Mouse (Mus musculus) midbrain, postnatal 0 days (tissue): ENCODE measurements around the gene Robo2. TPM values are rescaled to one million over a fixed set of nuclear protein-coding genes. Genes with fewer than 3 reads are reported as not detected.

ENCODE experiments used
- ATAC-seq: fragments of 200-750 bp; cut with Nextera tagmentation; 2 replicates; pipeline ENCODE4 v1.8.0; 2017; ENCODE audit warnings: moderate number of reproducible peaks, mild to moderate bottlenecking, moderate TSS enrichment, moderate library complexity; ENCODE audit not compliant: low FRiP score
- DNase-seq: peaks from one replicate; pipeline ENCODE4 v3.0.0-alpha.2; 2015; ENCODE audit warnings: low spot score
- H3K27ac ChIP-seq: fragments of 300-500 bp; sonication (generic); 2 replicates; pipeline ENCODE4 v1.5.1; 2014; ENCODE audit warnings: low read depth, mild to moderate bottlenecking, low read length, mixed read lengths
- H3K27me3 ChIP-seq: fragments of 300-500 bp; sonication (generic); 2 replicates; pipeline ENCODE4 v1.6.1; 2014; ENCODE audit warnings: low read length, control low read depth, mixed read lengths; ENCODE audit not compliant: insufficient read depth
- H3K36me3 ChIP-seq: fragments of 300-500 bp; sonication (generic); 2 replicates; pipeline ENCODE4 v1.6.1; 2014; ENCODE audit warnings: low read length, control low read depth, mixed read lengths; ENCODE audit not compliant: insufficient read depth
- H3K4me1 ChIP-seq: fragments of 300-500 bp; sonication (generic); 2 replicates; pipeline ENCODE4 v1.6.1; 2014; ENCODE audit warnings: mild to moderate bottlenecking, control low read depth, antibody characterized with exemption, low read length, mixed read lengths; ENCODE audit not compliant: insufficient read depth
- H3K4me2 ChIP-seq: fragments of 300-500 bp; sonication (generic); 2 replicates; pipeline ENCODE4 v1.6.1; 2014; ENCODE audit warnings: low read depth, mild to moderate bottlenecking, low read length, mixed read lengths; ENCODE audit not compliant: poor library complexity, severe bottlenecking
- H3K4me3 ChIP-seq: fragments of 300-500 bp; sonication (generic); 2 replicates; pipeline ENCODE4 v1.5.1; 2014; ENCODE audit warnings: low read depth, mild to moderate bottlenecking, low read length, moderate library complexity
- H3K9ac ChIP-seq: fragments of 300-500 bp; sonication (generic); replicated peaks from 2 replicates; pipeline ENCODE4 v1.6.1; 2014; ENCODE audit warnings: mild to moderate bottlenecking, low read length, moderate library complexity, mixed read lengths; ENCODE audit not compliant: poor library complexity, severe bottlenecking
- H3K9me3 ChIP-seq: fragments of 300-500 bp; sonication (generic); 2 replicates; pipeline ENCODE4 v1.6.1; 2016; ENCODE audit warnings: low read length, control low read depth
- CTCF ChIP-seq: IDR thresholded peaks from 2 replicates; pipeline ENCODE4 v1.5.1; 2016; ENCODE audit warnings: antibody characterized with exemption, mild to moderate bottlenecking
- WGBS: fragments of 180-500 bp; shearing (Covaris S2); extraction: QIAGEN DNeasy Blood & Tissue Kit; methylation state at CpG from one replicate; pipeline ENCODE4 v1.1.7; 2014; 5-methylcytosine and 5-hydroxymethylcytosine counted together
- polyA plus RNA-seq: library from polyadenylated mRNA; unstranded; fragments of >200 nt; fragmentation: Nextera tagmentation; extraction: Ambion mirVana; gene quantifications from 2 replicates; pipeline ENCODE4 v1.2.1, GENCODE M21; 2015
- total RNA-seq: library from RNA; depleted of rRNA; stranded (reverse); fragments of >200 nt; gene quantifications from 2 replicates; pipeline ENCODE4 v1.2.3, GENCODE M21; 2014

The Robo2 gene
- total and polyA plus RNA-seq, 2 experiments from 2014 or later: 49.8 to 134 TPM

DNA sequence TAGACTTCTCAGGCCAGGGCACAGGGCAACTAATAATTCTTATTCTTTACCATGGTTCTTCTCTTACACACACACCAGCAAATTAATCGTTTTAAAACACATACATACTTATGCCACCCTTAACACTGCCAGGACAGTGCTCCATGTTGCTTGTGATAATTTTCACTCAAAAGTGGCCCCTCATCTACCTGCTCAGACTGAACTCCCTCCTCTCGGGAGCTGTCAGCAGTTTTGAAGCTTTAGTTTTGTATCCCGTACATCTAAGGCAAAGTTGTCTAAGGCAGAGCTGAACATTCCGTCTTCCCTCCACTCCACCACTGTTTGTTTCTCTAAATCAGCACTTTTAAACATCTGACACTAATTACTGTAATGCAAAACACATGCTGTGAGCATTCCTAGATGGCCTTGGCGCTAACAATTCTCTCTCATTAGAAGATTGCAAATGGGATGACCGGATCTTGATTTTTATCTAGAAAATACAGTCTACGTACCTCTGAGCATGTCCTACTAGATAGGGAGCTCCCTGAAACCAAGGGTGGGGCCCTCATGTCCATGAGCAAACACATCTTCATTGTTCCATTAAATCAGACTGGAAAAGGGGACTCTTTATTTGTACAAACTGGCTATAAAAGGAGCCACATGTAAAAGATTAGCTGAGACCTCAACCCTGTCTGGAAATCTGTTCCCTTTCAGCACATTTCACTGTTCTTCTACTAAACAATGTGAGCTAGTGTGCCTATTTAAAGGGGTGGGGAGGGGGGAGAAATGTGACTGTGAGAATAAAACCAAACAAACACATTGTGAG, 318.4 kb downstream of the Robo2 start:
- Histone ChIP-seq H3K9me3 (no peaks in the 10 kb centered on the region), H3K4me2 (no peak overlapping the region), H3K9ac (no peak overlapping the region), H3K4me1 (no peaks in the 10 kb centered on the region), H3K4me3 (no peak overlapping the region), H3K27me3 (no peaks in the 10 kb centered on the region), H3K36me3 (no peaks in the 10 kb centered on the region), H3K27ac (no peak overlapping the region)
- WGBS: 69% methylated on average over 7 of the region's 7 CpGs
- ATAC-seq (no peak), DNase-seq (no peak)
- TF ChIP-seq CTCF: no peak

DNA sequence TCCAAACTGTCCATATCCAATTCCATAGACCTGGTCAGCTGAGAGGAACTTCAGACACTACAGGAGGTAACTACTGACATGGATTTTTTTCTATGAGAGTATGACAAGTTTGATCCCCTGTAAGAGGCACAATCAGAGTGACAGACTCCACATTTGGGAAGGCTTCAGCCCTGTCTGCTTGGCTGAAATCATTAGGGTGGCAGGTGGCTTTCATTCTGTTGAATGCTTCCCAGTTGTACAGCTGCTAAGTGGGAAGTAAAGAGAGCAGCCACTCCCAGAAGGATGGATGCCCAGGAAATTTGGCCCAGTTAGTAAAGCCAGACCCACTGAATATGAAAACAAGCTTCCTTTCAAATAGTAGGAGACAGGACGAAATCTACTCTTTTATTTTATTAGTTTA, 321.7 kb downstream of the Robo2 start:
- 83% methylated on average over 1 of the region's 1 CpGs for WGBS
- Histone ChIP-seq H3K4me2 (no peak overlapping the region), H3K9me3 (no peaks in the 10 kb centered on the region), H3K4me1 (no peaks in the 10 kb centered on the region), H3K4me3 (no peak overlapping the region), H3K36me3 (no peaks in the 10 kb centered on the region), H3K27me3 (no peaks in the 10 kb centered on the region), H3K27ac (no peak overlapping the region), H3K9ac (no peak overlapping the region)
- ATAC-seq (no peak; the same call in 1 of the 2 replicates), DNase-seq (peak; percentile 79)
- no peak for TF ChIP-seq CTCF

DNA sequence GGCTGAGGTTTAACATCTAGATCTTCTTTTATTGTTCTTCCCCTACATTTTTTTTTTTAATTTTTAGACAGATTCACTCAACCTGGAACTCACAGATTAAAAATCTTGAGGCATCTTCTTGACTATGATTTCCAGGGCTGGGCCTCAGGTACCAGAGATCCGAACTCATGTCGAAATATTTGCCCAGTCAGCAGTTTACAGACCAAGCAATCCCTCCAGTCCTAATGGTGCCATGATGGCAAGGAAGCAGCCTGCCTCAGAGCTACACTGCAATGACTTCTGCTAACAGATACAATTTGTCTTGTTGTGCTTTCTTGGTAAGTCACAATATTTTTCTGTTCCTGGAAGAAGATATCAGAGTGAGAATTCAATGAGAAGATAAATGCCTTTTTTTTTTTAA, 327.4 kb downstream of the Robo2 start:
- Histone ChIP-seq H3K4me3 (no peak overlapping the region), H3K9me3 (no peaks in the 10 kb centered on the region), H3K27me3 (no peaks in the 10 kb centered on the region), H3K9ac (no peak overlapping the region), H3K36me3 (no peaks in the 10 kb centered on the region), H3K4me1 (no peaks in the 10 kb centered on the region), H3K4me2 (no peak overlapping the region), H3K27ac (no peak overlapping the region)
- WGBS: 90% methylated on average over 2 of the region's 2 CpGs
- no peak for ATAC-seq
- DNase-seq: no peak
- no peak for TF ChIP-seq CTCF

GRCm38 (mm10) chr16:74072671-74073070, 339.0 kb downstream of the Robo2 start:
- Histone ChIP-seq H3K4me1 (no peaks in the 10 kb centered on the region), H3K4me3 (no peak overlapping the region), H3K27ac (no peak overlapping the region), H3K9ac (no peak overlapping the region), H3K4me2 (no peak overlapping the region), H3K36me3 (no peaks in the 10 kb centered on the region), H3K9me3 (no peaks in the 10 kb centered on the region), H3K27me3 (no peaks in the 10 kb centered on the region)
- no peak for ATAC-seq
- DNase-seq: no peak
- WGBS: 90% methylated on average over 5 of the region's 5 CpGs
- TF ChIP-seq CTCF: no peak

DNA sequence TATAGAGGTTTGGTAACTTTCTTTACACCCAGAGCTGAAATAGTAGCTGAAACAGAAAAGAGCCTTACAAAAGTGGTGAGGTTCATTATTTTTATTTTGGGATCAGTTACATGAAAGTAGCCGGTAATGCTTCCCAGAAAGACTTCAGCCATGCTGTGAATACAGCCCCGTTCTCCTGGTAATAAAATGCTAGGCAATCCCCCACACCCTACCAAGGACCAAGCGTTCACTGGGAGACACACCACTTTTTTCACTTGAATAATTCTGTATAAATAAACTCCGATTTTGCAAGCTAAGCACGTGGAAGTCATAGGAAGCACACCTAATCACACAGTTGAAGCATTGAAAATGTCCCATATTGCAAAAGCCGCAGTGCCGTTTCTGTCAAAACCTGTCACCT, 341.0 kb downstream of the Robo2 start:
- H3K9me3 ChIP-seq: no peaks in the 10 kb centered on the region
- H3K27ac ChIP-seq: no peak overlapping the region
- 51% methylated on average over 7 of the region's 7 CpGs for WGBS
- no peaks in the 10 kb centered on the region for H3K27me3 ChIP-seq
- no peaks in the 10 kb centered on the region for H3K4me1 ChIP-seq
- no peaks in the 10 kb centered on the region for H3K36me3 ChIP-seq
- H3K9ac ChIP-seq: no peak overlapping the region
- DNase-seq (no peak), ATAC-seq (no peak)
- no peak overlapping the region for H3K4me3 ChIP-seq
- H3K4me2 ChIP-seq: no peak overlapping the region
- no peak for TF ChIP-seq CTCF

DNA sequence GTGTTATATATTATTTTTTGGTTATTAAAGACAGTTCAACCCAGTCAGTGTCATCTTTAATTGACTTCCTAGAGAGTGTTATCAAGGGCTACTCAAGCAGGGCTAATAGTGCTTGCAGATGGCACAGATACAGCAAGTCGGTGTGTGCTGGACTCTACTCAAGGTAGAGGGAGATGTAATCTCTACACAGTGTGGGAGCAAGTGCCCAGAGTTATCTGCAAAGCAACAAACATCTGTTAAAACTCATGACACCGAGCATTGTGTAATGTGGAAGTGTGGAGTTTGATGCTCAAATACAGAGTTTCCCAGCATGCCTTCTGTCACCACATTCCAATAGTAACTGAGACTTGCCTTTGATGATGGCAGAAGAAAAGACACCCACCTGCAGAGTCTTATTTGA, 345.7 kb downstream of the Robo2 start:
- Histone ChIP-seq H3K27me3 (no peaks in the 10 kb centered on the region), H3K9ac (no peak overlapping the region), H3K4me3 (no peak overlapping the region), H3K4me1 (no peaks in the 10 kb centered on the region), H3K9me3 (no peaks in the 10 kb centered on the region), H3K36me3 (no peaks in the 10 kb centered on the region), H3K4me2 (no peak overlapping the region), H3K27ac (no peak overlapping the region)
- WGBS: 54% methylated on average over 2 of the region's 2 CpGs
- no peak for ATAC-seq
- TF ChIP-seq CTCF: no peak
- no peak for DNase-seq
